Mouse (Mus musculus) intestine, embryonic 14.5 days (tissue): ENCODE data around the gene Plcb1. TPM values are rescaled to one million over a fixed set of nuclear protein-coding genes. Genes with fewer than 3 reads are reported as not detected.

Source experiments
- ATAC-seq: fragments of 200-750 bp; cut with Nextera tagmentation; replicated peaks from 2 replicates; pipeline ENCODE4 v1.8.0; 2017; ENCODE audit warnings: low read depth, moderate number of reproducible peaks, moderate TSS enrichment, moderate library complexity; ENCODE audit not compliant: low FRiP score, low TSS enrichment
- DNase-seq: peaks from one replicate; pipeline ENCODE4 v3.0.0-alpha.2; 2018; ENCODE audit warnings: low spot score
- H3K27ac ChIP-seq: fragments of 300-500 bp; sonication (generic); 2 replicates; pipeline ENCODE4 v1.5.1; 2014; ENCODE audit warnings: low read depth, mild to moderate bottlenecking, control low read depth
- H3K27me3 ChIP-seq: fragments of 300-500 bp; sonication (generic); replicated peaks from 2 replicates; pipeline ENCODE4 v1.6.1; 2014; ENCODE audit warnings: low read length, control low read depth; ENCODE audit not compliant: control insufficient read depth, insufficient read depth
- H3K36me3 ChIP-seq: fragments of 300-500 bp; sonication (generic); 2 replicates; pipeline ENCODE4 v1.6.1; 2014; ENCODE audit warnings: low read length, control low read depth; ENCODE audit not compliant: control insufficient read depth, insufficient read depth
- H3K4me1 ChIP-seq: fragments of 300-500 bp; sonication (generic); replicated peaks from 2 replicates; pipeline ENCODE4 v1.6.1; 2014; ENCODE audit warnings: low read length, control low read depth, mixed read lengths; ENCODE audit not compliant: control insufficient read depth, insufficient read depth
- H3K4me2 ChIP-seq: fragments of 300-500 bp; sonication (generic); 2 replicates; pipeline ENCODE4 v1.6.1; 2014; ENCODE audit warnings: low read length
- H3K4me3 ChIP-seq: fragments of 300-500 bp; sonication (generic); 2 replicates; pipeline ENCODE4 v1.5.1; 2014; ENCODE audit warnings: low read depth, low read length, control low read depth, mixed read lengths
- H3K9ac ChIP-seq: fragments of 300-500 bp; sonication (generic); 2 replicates; pipeline ENCODE4 v1.6.1; 2014; ENCODE audit warnings: mild to moderate bottlenecking, low read length
- H3K9me3 ChIP-seq: fragments of 300-500 bp; sonication (generic); 2 replicates; pipeline ENCODE4 v1.6.1; 2016; ENCODE audit warnings: low read length, control low read depth; ENCODE audit not compliant: control insufficient read depth
- WGBS: fragments of 180-500 bp; shearing (Covaris S2); extraction: QIAGEN DNeasy Blood & Tissue Kit; methylation state at CpG from one replicate; pipeline ENCODE4 v1.1.7; 2014; 5-methylcytosine and 5-hydroxymethylcytosine counted together
- polyA plus RNA-seq: library from polyadenylated mRNA; unstranded; fragments of >200 nt; fragmentation: Nextera tagmentation; extraction: Ambion mirVana; gene quantifications from 2 replicates; pipeline ENCODE4 v1.2.1, GENCODE M21; 2014

The Plcb1 gene
- polyA plus RNA-seq, 1 experiment from 2014 or later, result 14.0 TPM

DNA sequence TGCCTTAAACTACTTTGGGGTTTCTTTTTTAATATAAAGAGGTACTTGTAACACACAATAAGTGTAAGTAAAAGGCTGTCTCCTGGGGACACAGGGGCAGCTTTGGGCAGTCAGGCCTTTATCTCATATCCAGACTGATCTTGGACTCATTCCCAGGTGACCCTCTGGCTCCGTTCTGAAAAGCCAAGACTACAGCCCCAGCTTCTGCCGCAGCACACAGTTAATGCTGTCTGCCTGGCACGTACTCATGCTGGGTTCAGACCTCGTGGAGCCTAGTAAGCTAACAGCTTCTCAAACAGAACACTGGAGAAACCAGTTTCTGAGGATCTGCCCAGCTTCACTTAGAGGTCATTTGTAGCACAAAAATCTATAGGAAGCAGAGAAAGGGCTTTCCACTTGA is 682.0 kb downstream of the Plcb1 start:
- H3K27ac ChIP-seq, result no peak overlapping the region
- no peak overlapping the region for H3K4me3 ChIP-seq
- no peaks in the 10 kb centered on the region for H3K27me3 ChIP-seq
- H3K36me3 ChIP-seq, result no peaks in the 10 kb centered on the region
- 52% methylated on average over 4 of the region's 4 CpGs for WGBS
- no peak for ATAC-seq
- H3K9me3 ChIP-seq, result no peaks in the 10 kb centered on the region
- no peak overlapping the region for H3K4me2 ChIP-seq
- H3K9ac ChIP-seq, result no peak overlapping the region
- DNase-seq, result no peak
- H3K4me1 ChIP-seq, result peaks cover 2% of the 10 kb centered on the region; the same call in 1 of the 2 replicates

- DNase-seq (no peak), ATAC-seq (no peak)
- Histone ChIP-seq H3K9ac (no peak overlapping the region), H3K27me3 (no peaks in the 10 kb centered on the region), H3K4me1 (peaks cover 2% of the 10 kb centered on the region; the same call in 1 of the 2 replicates), H3K4me3 (no peak overlapping the region), H3K9me3 (no peaks in the 10 kb centered on the region), H3K27ac (no peak overlapping the region), H3K36me3 (no peaks in the 10 kb centered on the region), H3K4me2 (no peak overlapping the region)
- WGBS, result 65% methylated on average over 4 of the region's 4 CpGs
Measured at GRCm38 (mm10) chr2:135474107-135474506, 688.2 kb downstream of the Plcb1 start.

GRCm38 (mm10) chr2:135485248-135485647 is 699.4 kb downstream of the Plcb1 start:
- no peaks in the 10 kb centered on the region for H3K36me3 ChIP-seq
- no peak overlapping the region for H3K9ac ChIP-seq
- no peak overlapping the region for H3K4me3 ChIP-seq
- H3K9me3 ChIP-seq, result no peaks in the 10 kb centered on the region
- no peaks in the 10 kb centered on the region for H3K4me1 ChIP-seq
- DNase-seq, result no peak
- no peak for ATAC-seq
- H3K27ac ChIP-seq, result no peak overlapping the region
- H3K4me2 ChIP-seq, result no peak overlapping the region
- H3K27me3 ChIP-seq, result no peaks in the 10 kb centered on the region
- WGBS, result 71% methylated on average over 2 of the region's 2 CpGs

- no peaks in the 10 kb centered on the region for H3K27me3 ChIP-seq
- H3K27ac ChIP-seq, result no peak overlapping the region
- no peak overlapping the region for H3K9ac ChIP-seq
- ATAC-seq (no peak), DNase-seq (no peak)
- 84% methylated on average over 2 of the region's 2 CpGs for WGBS
- H3K4me3 ChIP-seq, result no peak overlapping the region
- no peaks in the 10 kb centered on the region for H3K36me3 ChIP-seq
- no peaks in the 10 kb centered on the region for H3K9me3 ChIP-seq
- no peak overlapping the region for H3K4me2 ChIP-seq
- no peaks in the 10 kb centered on the region for H3K4me1 ChIP-seq
Measured at GRCm38 (mm10) chr2:135488277-135488676, 702.4 kb downstream of the Plcb1 start.

GRCm38 (mm10) chr2:135489127-135489526 is 703.3 kb downstream of the Plcb1 start:
- DNase-seq, result no peak
- Histone ChIP-seq H3K4me1 (no peaks in the 10 kb centered on the region), H3K36me3 (no peaks in the 10 kb centered on the region), H3K9ac (no peak overlapping the region), H3K4me3 (no peak overlapping the region), H3K27ac (no peak overlapping the region), H3K27me3 (no peaks in the 10 kb centered on the region), H3K4me2 (no peak overlapping the region), H3K9me3 (no peaks in the 10 kb centered on the region)
- WGBS, result 87% methylated on average over 2 of the region's 2 CpGs
- ATAC-seq, result no peak

DNA sequence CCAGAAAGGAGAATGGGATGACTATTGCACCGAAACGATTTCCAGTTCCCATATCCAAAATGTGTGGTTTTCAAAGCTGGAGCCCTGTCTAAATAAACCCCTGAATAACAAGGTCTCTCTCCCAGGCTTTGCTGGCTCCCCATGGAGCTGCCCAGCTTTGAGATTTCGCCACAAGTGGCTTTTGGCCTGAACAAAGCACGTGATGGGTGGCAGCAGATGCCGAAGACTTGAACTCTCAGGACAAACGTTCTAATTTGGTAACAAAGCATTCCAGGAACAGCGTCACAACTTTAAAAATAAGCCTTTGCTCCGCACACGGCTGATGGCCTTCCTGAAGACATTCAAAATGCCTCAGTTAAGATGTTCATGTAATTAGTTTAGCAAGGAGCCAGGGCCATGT is 706.9 kb downstream of the Plcb1 start:
- Histone ChIP-seq H3K4me2 (no peak overlapping the region), H3K36me3 (no peaks in the 10 kb centered on the region), H3K27ac (no peak overlapping the region), H3K4me3 (no peak overlapping the region), H3K9me3 (no peaks in the 10 kb centered on the region), H3K27me3 (no peaks in the 10 kb centered on the region), H3K4me1 (no peaks in the 10 kb centered on the region), H3K9ac (no peak overlapping the region)
- 77% methylated on average over 9 of the region's 9 CpGs for WGBS
- DNase-seq, result no peak
- no peak for ATAC-seq

DNA sequence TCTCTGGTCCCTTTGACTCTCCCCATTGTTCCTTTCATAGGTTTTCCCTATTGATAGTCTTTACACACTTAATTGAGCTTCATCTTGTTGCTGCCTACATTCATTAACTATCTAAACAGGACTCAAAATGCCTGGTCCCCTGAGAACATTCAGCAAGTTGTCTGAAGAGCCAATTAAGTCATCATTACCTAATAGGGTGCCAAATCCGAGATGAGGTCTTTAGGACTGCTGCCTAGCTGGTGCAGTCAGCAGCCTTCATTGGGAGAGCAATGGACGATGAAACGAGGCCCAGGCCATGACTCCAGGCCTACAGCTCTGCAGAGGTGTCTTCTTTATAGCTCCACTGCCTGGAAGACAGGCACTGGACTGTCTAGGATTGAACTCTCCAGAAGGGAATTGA is 710.7 kb downstream of the Plcb1 start:
- no peak for ATAC-seq
- Histone ChIP-seq H3K4me3 (no peak overlapping the region), H3K36me3 (no peaks in the 10 kb centered on the region), H3K9ac (no peak overlapping the region), H3K9me3 (no peaks in the 10 kb centered on the region), H3K27me3 (no peaks in the 10 kb centered on the region), H3K4me2 (no peak overlapping the region), H3K27ac (no peak overlapping the region), H3K4me1 (no peaks in the 10 kb centered on the region)
- DNase-seq, result no peak
- WGBS, result 47% methylated on average over 3 of the region's 3 CpGs

- no peaks in the 10 kb centered on the region for H3K9me3 ChIP-seq
- DNase-seq, result no peak
- no peak overlapping the region for H3K27ac ChIP-seq
- no peaks in the 10 kb centered on the region for H3K36me3 ChIP-seq
- no peak overlapping the region for H3K4me2 ChIP-seq
- ATAC-seq, result no peak
- WGBS, result 77% methylated on average over 2 of the region's 2 CpGs
- no peak overlapping the region for H3K4me3 ChIP-seq
- no peaks in the 10 kb centered on the region for H3K4me1 ChIP-seq
- no peak overlapping the region for H3K9ac ChIP-seq
- no peaks in the 10 kb centered on the region for H3K27me3 ChIP-seq
Measured at GRCm38 (mm10) chr2:135497251-135497650, 711.4 kb downstream of the Plcb1 start.

DNA sequence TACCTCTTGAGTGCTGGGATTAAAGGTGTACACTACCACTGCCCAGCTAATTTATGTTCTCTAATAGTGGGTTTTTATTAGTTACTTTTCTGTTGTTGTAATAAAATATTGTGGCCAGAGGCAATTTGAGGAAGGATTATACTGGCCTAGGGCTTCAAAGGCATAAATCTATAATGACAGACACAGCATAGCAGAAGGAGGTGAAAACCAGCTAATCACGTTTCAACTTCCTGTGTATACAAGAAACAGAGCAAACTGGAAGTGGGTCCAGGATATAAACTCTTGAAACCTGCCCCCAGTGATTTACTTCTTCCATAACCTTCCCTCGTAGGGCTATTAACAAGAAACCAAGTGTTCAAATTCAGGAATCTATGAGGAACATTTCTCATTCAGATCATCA is 715.0 kb downstream of the Plcb1 start:
- ATAC-seq (no peak), DNase-seq (no peak)
- no peaks in the 10 kb centered on the region for H3K9me3 ChIP-seq
- H3K4me1 ChIP-seq, result no peaks in the 10 kb centered on the region
- H3K27me3 ChIP-seq, result no peaks in the 10 kb centered on the region
- H3K36me3 ChIP-seq, result no peaks in the 10 kb centered on the region
- H3K27ac ChIP-seq, result no peak overlapping the region
- H3K4me2 ChIP-seq, result no peak overlapping the region
- H3K4me3 ChIP-seq, result no peak overlapping the region
- 31% methylated on average over 2 of the region's 2 CpGs for WGBS
- H3K9ac ChIP-seq, result no peak overlapping the region
